Mouse (Mus musculus) forebrain, embryonic 16.5 days (tissue): ENCODE data around the gene Fam122a. TPM values are rescaled to one million over a fixed set of nuclear protein-coding genes. Genes with fewer than 3 reads are reported as not detected.

ENCODE experiments used
- ATAC-seq: fragments of 200-750 bp; cut with Nextera tagmentation; 2 replicates; pipeline ENCODE4 v1.8.0; 2017; ENCODE audit warnings: mild to moderate bottlenecking, moderate library complexity
- H3K27ac ChIP-seq: fragments of 300-500 bp; sonication (generic); 2 replicates; pipeline ENCODE4 v1.5.1; 2014; ENCODE audit warnings: low read length, control low read depth
- H3K27me3 ChIP-seq: fragments of 300-500 bp; sonication (generic); replicated peaks from 2 replicates; pipeline ENCODE4 v1.6.1; 2014; ENCODE audit warnings: low read length; ENCODE audit not compliant: control insufficient read depth, insufficient read depth
- H3K36me3 ChIP-seq: fragments of 300-500 bp; sonication (generic); 2 replicates; pipeline ENCODE4 v1.6.1; 2014; ENCODE audit not compliant: control insufficient read depth, insufficient read depth
- H3K4me1 ChIP-seq: fragments of 300-500 bp; sonication (generic); replicated peaks from 2 replicates; pipeline ENCODE4 v1.6.1; 2014; ENCODE audit warnings: low read length; ENCODE audit not compliant: control insufficient read depth, insufficient read depth
- H3K4me2 ChIP-seq: fragments of 300-500 bp; sonication (generic); 2 replicates; pipeline ENCODE4 v1.6.1; 2014; ENCODE audit warnings: mild to moderate bottlenecking, low read length, control low read depth
- H3K4me3 ChIP-seq: fragments of 300-500 bp; sonication (generic); replicated peaks from 2 replicates; pipeline ENCODE4 v1.5.1; 2014; ENCODE audit warnings: mild to moderate bottlenecking, low read length, control low read depth
- H3K9ac ChIP-seq: fragments of 300-500 bp; sonication (generic); replicated peaks from 2 replicates; pipeline ENCODE4 v1.6.1; 2014; ENCODE audit warnings: low read depth, low read length, control low read depth
- H3K9me3 ChIP-seq: fragments of 300-500 bp; sonication (generic); 2 replicates; pipeline ENCODE4 v1.6.1; 2016; ENCODE audit warnings: low read length; ENCODE audit not compliant: control insufficient read depth
- WGBS: fragments of 180-500 bp; shearing (Covaris S2); extraction: QIAGEN DNeasy Blood & Tissue Kit; methylation state at CpG from one replicate; pipeline ENCODE4 v1.1.7; 2014; 5-methylcytosine and 5-hydroxymethylcytosine counted together
- polyA plus RNA-seq: library from polyadenylated mRNA; unstranded; fragments of >200 nt; fragmentation: Nextera tagmentation; extraction: Ambion mirVana; gene quantifications from 2 replicates; pipeline ENCODE4 v1.2.1, GENCODE M21; 2015

Fam122a gene
- polyA plus RNA-seq, 1 experiment from 2014 or later: 50.2 TPM

DNA sequence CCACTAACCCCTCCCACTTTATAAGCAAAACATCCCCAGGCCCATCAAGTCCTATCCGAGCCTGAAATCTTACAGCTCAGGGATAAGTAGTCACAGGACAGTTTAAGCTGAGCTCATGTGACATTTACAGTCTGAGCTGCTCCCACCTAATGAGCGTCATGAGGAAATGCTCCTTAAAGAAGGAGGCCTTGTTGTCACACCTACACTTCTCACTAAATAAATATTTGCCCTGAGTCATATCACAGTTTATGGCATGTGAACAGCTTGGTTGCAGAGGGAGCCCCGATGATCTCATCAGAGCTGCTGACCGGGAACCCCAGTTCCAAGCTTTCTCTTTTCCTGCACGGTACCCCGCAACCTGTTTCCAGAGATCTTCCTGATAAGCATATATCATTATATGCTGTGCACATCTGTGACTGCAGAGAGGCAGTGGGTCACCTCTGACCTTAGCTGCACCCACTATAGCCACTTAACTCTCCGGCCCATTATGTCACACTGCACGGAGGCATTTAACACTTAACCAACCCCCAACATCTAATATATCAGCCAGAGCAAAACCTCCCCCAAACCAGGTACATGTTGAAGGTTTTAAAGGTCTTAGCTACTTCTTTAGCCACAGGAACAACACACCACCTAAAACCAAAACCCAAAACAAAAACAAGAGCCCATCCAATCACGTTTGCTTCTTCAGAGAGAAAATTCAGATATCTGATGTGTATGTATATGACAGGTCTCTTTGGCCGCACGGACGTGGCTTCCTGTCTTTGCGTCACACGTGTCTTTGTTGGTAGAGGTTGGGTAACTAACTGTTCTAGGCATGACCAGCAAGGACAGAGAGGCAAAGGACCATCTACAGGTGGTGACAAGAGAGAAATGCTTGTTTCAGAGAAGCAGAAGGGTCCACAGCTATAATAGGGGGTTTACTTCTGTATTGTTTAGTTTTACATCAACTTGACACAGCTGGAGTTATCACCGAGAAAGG is 37.8 kb upstream of the Fam122a start:
- H3K9me3 ChIP-seq: no peaks in the 10 kb centered on the region
- H3K27me3 ChIP-seq: no peaks in the 10 kb centered on the region
- no peak overlapping the region for H3K9ac ChIP-seq
- H3K4me3 ChIP-seq: no peak overlapping the region
- no peak overlapping the region for H3K4me2 ChIP-seq
- ATAC-seq: no peak
- 89% methylated on average over 15 of the region's 15 CpGs for WGBS
- H3K27ac ChIP-seq: no peak overlapping the region
- H3K36me3 ChIP-seq: no peaks in the 10 kb centered on the region
- H3K4me1 ChIP-seq: no peaks in the 10 kb centered on the region

DNA sequence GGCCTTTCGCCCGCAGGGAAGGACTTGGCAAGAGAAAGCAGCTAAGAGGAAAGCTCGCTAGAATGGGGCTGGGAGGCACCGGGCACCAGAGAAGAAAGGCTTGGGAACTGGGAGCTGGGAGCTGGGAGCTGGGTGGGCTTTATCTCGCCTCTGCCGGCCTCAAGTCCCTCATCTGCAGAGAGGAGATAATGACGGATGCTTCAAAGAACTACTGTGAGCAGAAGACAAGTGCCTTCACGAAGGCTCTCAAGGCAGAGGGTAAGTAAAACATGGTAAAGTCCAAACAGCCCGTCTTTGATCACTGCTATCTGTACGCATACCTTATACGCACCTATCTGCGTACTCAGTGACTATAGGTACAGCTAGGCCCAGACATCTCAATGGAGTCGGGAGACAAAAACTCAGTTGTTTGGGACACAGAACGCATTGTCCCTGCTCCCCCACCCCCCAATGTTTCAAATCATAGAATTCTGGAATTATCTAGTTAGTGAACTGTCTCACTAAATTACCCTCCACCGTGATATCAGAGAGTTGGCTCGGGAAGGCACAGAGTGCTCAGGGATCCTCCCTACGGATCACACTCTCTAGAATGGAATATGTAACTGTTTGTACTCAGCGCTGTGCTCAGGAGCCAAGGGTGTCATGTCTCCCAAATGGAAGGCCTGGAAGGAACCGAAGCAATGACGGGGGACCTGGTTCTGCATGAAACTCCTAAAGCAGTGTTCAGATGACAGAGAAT is 36.1 kb upstream of the Fam122a start:
- Histone ChIP-seq H3K27ac (no peak overlapping the region), H3K9me3 (no peaks in the 10 kb centered on the region), H3K36me3 (no peaks in the 10 kb centered on the region), H3K4me3 (no peak overlapping the region), H3K4me1 (peaks cover 1% of the 10 kb centered on the region; the same call in 1 of the 2 replicates), H3K27me3 (no peaks in the 10 kb centered on the region), H3K4me2 (no peak overlapping the region), H3K9ac (no peak overlapping the region)
- no peak for ATAC-seq
- 81% methylated on average over 20 of the region's 20 CpGs for WGBS

DNA sequence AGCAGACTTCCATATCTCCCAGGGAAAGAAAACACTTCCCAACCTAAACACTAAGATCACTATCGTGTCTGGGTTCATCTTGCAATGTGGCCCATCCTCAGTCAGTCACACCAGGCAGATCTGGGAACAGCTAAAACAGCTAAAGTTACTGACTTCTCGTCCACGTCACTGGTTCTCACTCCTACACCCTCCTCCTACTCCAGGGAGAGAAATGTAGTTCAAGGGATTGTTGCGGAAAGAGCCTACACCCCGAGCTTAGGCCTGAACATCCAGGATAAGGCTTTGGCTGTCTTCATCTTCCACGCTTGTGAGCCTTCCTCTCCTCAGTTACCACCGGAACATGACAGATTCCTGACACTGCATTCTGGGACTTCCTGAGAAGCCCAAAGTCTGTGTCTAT is 34.8 kb upstream of the Fam122a start:
- ATAC-seq: no peak

DNA sequence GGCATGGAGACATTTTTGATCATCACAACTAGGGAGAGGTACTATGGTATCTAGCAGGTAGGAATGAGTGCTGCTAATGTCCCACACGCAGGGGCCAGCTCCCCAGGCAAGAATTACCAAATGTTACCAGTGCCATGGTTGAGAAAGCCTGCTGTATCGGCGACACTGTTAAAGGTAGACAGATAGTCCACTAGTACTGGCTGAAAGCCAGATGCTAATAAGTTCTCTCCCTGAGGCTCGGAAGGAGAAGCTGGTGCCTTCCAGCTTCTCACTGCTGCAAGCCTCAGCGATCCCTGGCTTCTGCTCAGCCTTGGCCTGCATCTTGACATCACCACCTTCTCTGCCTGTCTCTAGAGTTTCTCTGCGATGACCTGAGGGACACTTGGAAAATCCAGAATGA is 32.2 kb upstream of the Fam122a start:
- H3K4me1 ChIP-seq: peaks cover 6% of the 10 kb centered on the region
- no peaks in the 10 kb centered on the region for H3K27me3 ChIP-seq
- 81% methylated on average over 6 of the region's 6 CpGs for WGBS
- H3K4me2 ChIP-seq: no peak overlapping the region
- H3K9me3 ChIP-seq: no peaks in the 10 kb centered on the region
- ATAC-seq: no peak
- no peak overlapping the region for H3K9ac ChIP-seq
- no peak overlapping the region for H3K4me3 ChIP-seq
- no peak overlapping the region for H3K27ac ChIP-seq
- H3K36me3 ChIP-seq: no peaks in the 10 kb centered on the region

More for the DNA sequence above, 34.8 kb upstream of the Fam122a start:
- H3K4me2 ChIP-seq: no peak overlapping the region
- WGBS: 93% methylated on average over 7 of the region's 7 CpGs
- H3K4me3 ChIP-seq: no peak overlapping the region
- H3K9ac ChIP-seq: no peak overlapping the region
- H3K4me1 ChIP-seq: peaks cover 6% of the 10 kb centered on the region
- no peaks in the 10 kb centered on the region for H3K27me3 ChIP-seq
- no peaks in the 10 kb centered on the region for H3K9me3 ChIP-seq
- H3K36me3 ChIP-seq: no peaks in the 10 kb centered on the region
- H3K27ac ChIP-seq: no peak overlapping the region

DNA sequence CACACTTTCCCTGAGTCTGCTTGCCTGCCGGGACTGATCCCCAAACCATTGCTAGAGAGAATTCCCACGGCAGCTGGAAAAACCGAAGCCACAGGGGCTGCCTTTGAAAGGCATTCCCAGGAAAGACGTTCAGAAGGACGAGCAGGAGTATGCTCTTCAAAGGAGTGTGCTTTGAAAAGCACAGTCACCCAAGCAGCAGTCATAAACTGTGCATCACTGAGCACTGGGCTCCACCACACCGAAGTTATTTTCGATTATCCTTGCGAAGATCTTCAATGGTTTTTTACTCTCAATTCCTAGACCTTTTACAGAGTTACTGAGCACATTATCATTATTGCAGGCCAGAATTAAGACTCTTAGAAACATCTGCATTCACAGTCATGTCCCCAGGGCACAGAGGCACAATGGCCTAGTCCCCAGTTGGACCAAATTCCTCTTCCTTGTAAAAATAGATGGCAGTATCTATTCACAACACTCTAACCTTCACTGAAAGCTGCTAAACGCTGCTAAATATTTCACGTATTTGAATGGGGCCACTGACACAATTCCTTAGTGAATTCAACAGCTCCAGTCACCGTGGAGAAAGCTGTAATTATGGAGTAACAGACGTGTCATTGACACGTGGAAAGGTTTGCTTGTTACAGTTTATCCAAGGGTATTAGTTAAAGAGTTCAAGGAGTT is 31.1 kb upstream of the Fam122a start:
- ATAC-seq: peak; percentile 33; the same call in 1 of the 2 replicates
- H3K4me1 ChIP-seq: peaks cover 6% of the 10 kb centered on the region
- 14% methylated on average over 13 of the region's 13 CpGs for WGBS

DNA sequence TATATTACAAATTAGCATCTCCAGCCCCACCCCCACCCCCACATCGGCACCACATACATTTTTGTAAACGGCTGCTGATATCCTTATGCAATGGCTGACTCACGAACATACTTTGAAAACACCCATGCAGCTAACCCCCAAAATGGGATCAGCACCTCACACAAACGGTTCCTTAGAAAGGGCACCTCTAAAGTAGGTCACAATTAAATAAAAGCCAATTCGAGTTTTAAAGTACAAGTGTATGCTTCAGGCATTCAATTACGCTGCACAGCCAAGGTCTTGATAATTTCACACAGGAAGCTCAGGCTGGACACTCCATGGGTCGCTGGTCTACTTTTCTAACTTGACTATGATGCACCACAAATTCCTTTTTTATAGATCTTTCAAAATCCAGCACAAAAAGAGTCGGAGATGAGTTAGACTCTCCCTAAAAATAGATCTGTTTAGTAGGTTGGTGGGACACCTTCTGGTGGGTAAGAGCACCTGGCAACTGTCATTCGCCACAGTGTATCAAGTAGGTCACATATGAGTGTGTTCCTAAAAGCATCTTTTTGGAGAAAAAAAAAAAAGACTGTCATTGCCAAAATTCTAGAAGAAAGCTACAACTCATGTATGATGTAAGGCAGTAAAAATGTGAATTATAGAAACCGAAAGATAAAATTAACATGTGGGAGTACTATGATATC is 25.7 kb upstream of the Fam122a start:
- no peaks in the 10 kb centered on the region for H3K27me3 ChIP-seq
- no peak overlapping the region for H3K27ac ChIP-seq
- ATAC-seq: no peak
- no peaks in the 10 kb centered on the region for H3K9me3 ChIP-seq
- H3K4me3 ChIP-seq: no peak overlapping the region
- peaks cover under 1% of the 10 kb centered on the region for H3K4me1 ChIP-seq
- 88% methylated on average over 10 of the region's 10 CpGs for WGBS
- H3K9ac ChIP-seq: no peak overlapping the region
- no peaks in the 10 kb centered on the region for H3K36me3 ChIP-seq
- H3K4me2 ChIP-seq: no peak overlapping the region

More for the DNA sequence above, 31.1 kb upstream of the Fam122a start:
- Histone ChIP-seq H3K4me2 (no peak overlapping the region), H3K4me3 (no peak overlapping the region), H3K27me3 (no peaks in the 10 kb centered on the region), H3K9me3 (no peaks in the 10 kb centered on the region), H3K27ac (no peak overlapping the region), H3K9ac (no peak overlapping the region), H3K36me3 (no peaks in the 10 kb centered on the region)

DNA sequence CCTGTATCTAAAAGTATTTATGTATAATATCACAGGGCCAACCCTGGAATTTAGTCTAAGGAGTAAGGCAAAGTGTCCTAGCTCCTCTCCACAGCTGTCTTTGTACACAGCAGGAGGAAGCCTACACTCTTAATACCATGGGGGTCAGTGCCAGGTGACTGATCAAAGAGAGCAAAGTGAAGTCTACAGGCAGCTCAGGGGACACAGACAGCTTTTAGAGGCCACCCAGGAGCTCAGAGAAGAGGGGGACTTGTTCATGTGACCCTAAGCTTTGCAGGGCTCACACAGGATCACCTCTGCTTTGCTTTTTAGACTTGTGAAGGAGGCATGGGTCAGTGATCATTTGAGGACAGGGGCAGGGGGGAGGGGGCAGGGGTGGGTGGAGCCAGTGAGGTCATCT is 24.4 kb upstream of the Fam122a start:
- H3K36me3 ChIP-seq: no peaks in the 10 kb centered on the region
- no peak overlapping the region for H3K27ac ChIP-seq
- no peak overlapping the region for H3K4me3 ChIP-seq
- no peaks in the 10 kb centered on the region for H3K9me3 ChIP-seq
- no peak overlapping the region for H3K4me2 ChIP-seq
- no peaks in the 10 kb centered on the region for H3K27me3 ChIP-seq
- H3K9ac ChIP-seq: no peak overlapping the region
- no peaks in the 10 kb centered on the region for H3K4me1 ChIP-seq
- ATAC-seq: no peak

DNA sequence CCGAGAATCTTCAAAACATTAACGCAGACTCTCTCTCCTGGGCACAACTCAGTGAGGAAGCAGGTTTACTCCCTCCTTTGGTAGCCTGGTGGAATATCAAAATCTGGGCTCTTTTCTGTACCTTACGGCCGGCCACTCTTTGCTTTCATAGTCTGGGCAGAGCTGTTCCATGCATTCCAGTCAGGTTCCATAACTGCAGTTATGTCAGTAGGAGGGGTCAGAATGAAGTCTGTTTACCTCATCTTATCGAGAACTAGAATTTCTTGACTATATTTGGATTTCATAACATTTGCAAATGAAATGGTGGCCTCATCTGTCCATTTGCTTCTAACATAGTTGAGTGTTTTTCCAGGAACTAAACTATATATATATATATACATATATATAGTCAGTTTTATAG is 23.3 kb upstream of the Fam122a start:
- H3K9me3 ChIP-seq: no peaks in the 10 kb centered on the region
- no peak overlapping the region for H3K4me3 ChIP-seq
- no peaks in the 10 kb centered on the region for H3K27me3 ChIP-seq
- no peak overlapping the region for H3K27ac ChIP-seq
- no peak overlapping the region for H3K9ac ChIP-seq
- no peaks in the 10 kb centered on the region for H3K4me1 ChIP-seq
- H3K36me3 ChIP-seq: no peaks in the 10 kb centered on the region
- 86% methylated on average over 5 of the region's 5 CpGs for WGBS
- H3K4me2 ChIP-seq: no peak overlapping the region
- ATAC-seq: no peak
